Mouse (Mus musculus): ENCODE results near the gene Olfr325. TPM values are rescaled to one million over a fixed set of nuclear protein-coding genes. Genes with fewer than 3 reads are reported as not detected.

Olfr325 gene
- polyA plus RNA-seq, 1 experiment from 2014 or later: not detected

- ATAC-seq (replicated peaks; ENCODE audit: low FRiP score, low TSS enrichment, low read depth) (no peak), DNase-seq (ENCODE audit: low spot score) (no peak)
- no peaks in the 10 kb centered on the region for H3K9me3 ChIP-seq (ENCODE audit: control insufficient read depth, low read length)
Measured at GRCm38 (mm10) chr11:58614526-58614925, 37.0 kb downstream of the Olfr325 start.

GRCm38 (mm10) chr11:58615975-58616374 is 38.4 kb downstream of the Olfr325 start, which contains the start of gene 2210407C18Rik:
TSS of gene 2210407C18Rik (minus strand) at chr11:58616075.
- Histone ChIP-seq H3K36me3 (ENCODE audit: control insufficient read depth, insufficient read depth, low read length) (no peaks in the 10 kb centered on the region), H3K4me3 (ENCODE audit: low read depth, low read length) (no peak within 1 kb of the TSS), H3K9me3 (ENCODE audit: control insufficient read depth, low read length) (no peaks in the 10 kb centered on the region), H3K4me1 (replicated peaks; ENCODE audit: control insufficient read depth, insufficient read depth, low read length) (no peaks in the 10 kb centered on the region), H3K4me2 (ENCODE audit: low read length) (no peak within 1 kb of the TSS), H3K27me3 (replicated peaks; ENCODE audit: control insufficient read depth, insufficient read depth, low read length) (no peaks in the 10 kb centered on the region), H3K27ac (ENCODE audit: low read depth) (no peak within 1 kb of the TSS), H3K9ac (ENCODE audit: low read length) (no peak within 1 kb of the TSS)
- 93% methylated on average over 4 of the region's 4 CpGs for WGBS
- DNase-seq (ENCODE audit: low spot score) (no peak), ATAC-seq (replicated peaks; ENCODE audit: low FRiP score, low TSS enrichment, low read depth) (no peak)

More at GRCm38 (mm10) chr11:58614526-58614925, 37.0 kb downstream of the Olfr325 start:
- Histone ChIP-seq H3K27me3 (replicated peaks; ENCODE audit: control insufficient read depth, insufficient read depth, low read length) (no peaks in the 10 kb centered on the region), H3K27ac (ENCODE audit: low read depth) (no peak overlapping the region), H3K4me1 (replicated peaks; ENCODE audit: control insufficient read depth, insufficient read depth, low read length) (no peaks in the 10 kb centered on the region), H3K36me3 (ENCODE audit: control insufficient read depth, insufficient read depth, low read length) (no peaks in the 10 kb centered on the region), H3K4me3 (ENCODE audit: low read depth, low read length) (no peak overlapping the region), H3K4me2 (ENCODE audit: low read length) (no peak overlapping the region), H3K9ac (ENCODE audit: low read length) (no peak overlapping the region)

GRCm38 (mm10) chr11:58618369-58618768 is 40.8 kb downstream of the Olfr325 start:
- no peak overlapping the region for H3K4me3 ChIP-seq (ENCODE audit: low read depth, low read length)
- no peaks in the 10 kb centered on the region for H3K9me3 ChIP-seq (ENCODE audit: control insufficient read depth, low read length)
- no peaks in the 10 kb centered on the region for H3K36me3 ChIP-seq (ENCODE audit: control insufficient read depth, insufficient read depth, low read length)
- 29% methylated on average over 3 of the region's 3 CpGs for WGBS
- DNase-seq (ENCODE audit: low spot score) (no peak), ATAC-seq (replicated peaks; ENCODE audit: low FRiP score, low TSS enrichment, low read depth) (peak; percentile 55)
- no peak overlapping the region for H3K4me2 ChIP-seq (ENCODE audit: low read length)
- no peaks in the 10 kb centered on the region for H3K27me3 ChIP-seq (replicated peaks; ENCODE audit: control insufficient read depth, insufficient read depth, low read length)
- H3K27ac ChIP-seq (ENCODE audit: low read depth): no peak overlapping the region
- H3K4me1 ChIP-seq (replicated peaks; ENCODE audit: control insufficient read depth, insufficient read depth, low read length): no peaks in the 10 kb centered on the region
- no peak overlapping the region for H3K9ac ChIP-seq (ENCODE audit: low read length)

GRCm38 (mm10) chr11:58618793-58619192 is 41.3 kb downstream of the Olfr325 start:
- Histone ChIP-seq H3K9ac (ENCODE audit: low read length) (no peak overlapping the region), H3K4me1 (replicated peaks; ENCODE audit: control insufficient read depth, insufficient read depth, low read length) (no peaks in the 10 kb centered on the region), H3K9me3 (ENCODE audit: control insufficient read depth, low read length) (no peaks in the 10 kb centered on the region), H3K27ac (ENCODE audit: low read depth) (no peak overlapping the region), H3K36me3 (ENCODE audit: control insufficient read depth, insufficient read depth, low read length) (no peaks in the 10 kb centered on the region), H3K27me3 (replicated peaks; ENCODE audit: control insufficient read depth, insufficient read depth, low read length) (no peaks in the 10 kb centered on the region), H3K4me2 (ENCODE audit: low read length) (no peak overlapping the region), H3K4me3 (ENCODE audit: low read depth, low read length) (no peak overlapping the region)
- no peak for DNase-seq (ENCODE audit: low spot score)
- ATAC-seq (replicated peaks; ENCODE audit: low FRiP score, low TSS enrichment, low read depth): peak; percentile 66; the same call in 1 of the 2 replicates
- 63% methylated on average over 6 of the region's 6 CpGs for WGBS

- Histone ChIP-seq H3K36me3 (ENCODE audit: control insufficient read depth, insufficient read depth, low read length) (no peaks in the 10 kb centered on the region), H3K9me3 (ENCODE audit: control insufficient read depth, low read length) (no peaks in the 10 kb centered on the region), H3K4me3 (ENCODE audit: low read depth, low read length) (no peak overlapping the region), H3K9ac (ENCODE audit: low read length) (no peak overlapping the region), H3K27me3 (replicated peaks; ENCODE audit: control insufficient read depth, insufficient read depth, low read length) (no peaks in the 10 kb centered on the region), H3K4me1 (replicated peaks; ENCODE audit: control insufficient read depth, insufficient read depth, low read length) (no peaks in the 10 kb centered on the region), H3K4me2 (ENCODE audit: low read length) (no peak overlapping the region), H3K27ac (ENCODE audit: low read depth) (no peak overlapping the region)
- ATAC-seq (replicated peaks; ENCODE audit: low FRiP score, low TSS enrichment, low read depth) (no peak), DNase-seq (ENCODE audit: low spot score) (no peak)
- 55% methylated on average over 4 of the region's 4 CpGs for WGBS
Measured at GRCm38 (mm10) chr11:58626146-58626545, 48.6 kb downstream of the Olfr325 start.

GRCm38 (mm10) chr11:58630401-58630800 is 52.9 kb downstream of the Olfr325 start, which contains the start of gene Olfr323:
TSS of gene Olfr323 (minus strand) at chr11:58630501.
- Histone ChIP-seq H3K36me3 (ENCODE audit: control insufficient read depth, insufficient read depth, low read length) (no peaks in the 10 kb centered on the region), H3K4me2 (ENCODE audit: low read length) (no peak within 1 kb of the TSS), H3K4me1 (replicated peaks; ENCODE audit: control insufficient read depth, insufficient read depth, low read length) (no peaks in the 10 kb centered on the region), H3K9me3 (ENCODE audit: control insufficient read depth, low read length) (no peaks in the 10 kb centered on the region), H3K27me3 (replicated peaks; ENCODE audit: control insufficient read depth, insufficient read depth, low read length) (no peaks in the 10 kb centered on the region), H3K27ac (ENCODE audit: low read depth) (no peak within 1 kb of the TSS), H3K9ac (ENCODE audit: low read length) (no peak within 1 kb of the TSS), H3K4me3 (ENCODE audit: low read depth, low read length) (no peak within 1 kb of the TSS)
- 79% methylated on average over 5 of the region's 5 CpGs for WGBS
- DNase-seq (ENCODE audit: low spot score) (no peak), ATAC-seq (replicated peaks; ENCODE audit: low FRiP score, low TSS enrichment, low read depth) (no peak)

Other genes with a start within 250 kb of the Olfr325 start
- 45.9 and 49.6 TPM in 2 replicates for gene Zfp672, start 247.4 kb upstream of the Olfr325 start, polyA plus RNA-seq (2014; fragmentation: Nextera tagmentation; extraction: Ambion mirVana)
- gene Sh3bp5l, start 247.0 kb upstream of the Olfr325 start, polyA plus RNA-seq (2014; fragmentation: Nextera tagmentation; extraction: Ambion mirVana): 27.5 and 28.9 TPM in 2 replicates
- 274 and 403 TPM in 2 replicates for gene Lypd8, start 198.7 kb upstream of the Olfr325 start, polyA plus RNA-seq (2014; fragmentation: Nextera tagmentation; extraction: Ambion mirVana)
- gene 1810065E05Rik, start 156.6 kb upstream of the Olfr325 start, polyA plus RNA-seq (2014; fragmentation: Nextera tagmentation; extraction: Ambion mirVana): not detected in 2 replicates
- gene Gm12253, start 145.2 kb upstream of the Olfr325 start, polyA plus RNA-seq (2014; fragmentation: Nextera tagmentation; extraction: Ambion mirVana): not detected in 2 replicates
- gene Lypd9, start 124.8 kb upstream of the Olfr325 start, polyA plus RNA-seq (2014; fragmentation: Nextera tagmentation; extraction: Ambion mirVana): not detected in 2 replicates
- not detected in 2 replicates for gene Olfr30, start 115.5 kb upstream of the Olfr325 start, polyA plus RNA-seq (2014; fragmentation: Nextera tagmentation; extraction: Ambion mirVana)
- not detected in 2 replicates for gene Olfr332, start 85.2 kb upstream of the Olfr325 start, polyA plus RNA-seq (2014; fragmentation: Nextera tagmentation; extraction: Ambion mirVana)
- gene Olfr331, start 75.2 kb upstream of the Olfr325 start, polyA plus RNA-seq (2014; fragmentation: Nextera tagmentation; extraction: Ambion mirVana): not detected in 2 replicates
- gene Olfr330, start 42.9 kb upstream of the Olfr325 start, polyA plus RNA-seq (2014; fragmentation: Nextera tagmentation; extraction: Ambion mirVana): not detected in 2 replicates
- gene Olfr329-ps, start 31.3 kb upstream of the Olfr325 start, polyA plus RNA-seq (2014; fragmentation: Nextera tagmentation; extraction: Ambion mirVana): not detected in 2 replicates
- gene Olfr328, start 22.1 kb upstream of the Olfr325 start, polyA plus RNA-seq (2014; fragmentation: Nextera tagmentation; extraction: Ambion mirVana): 0.08 TPM in 1 of 2 replicates, not detected in the other
- gene Olfr224, start 7.2 kb upstream of the Olfr325 start, polyA plus RNA-seq (2014; fragmentation: Nextera tagmentation; extraction: Ambion mirVana): not detected in 2 replicates
- gene Olfr324, start 17.4 kb downstream of the Olfr325 start, polyA plus RNA-seq (2014; fragmentation: Nextera tagmentation; extraction: Ambion mirVana): not detected in 2 replicates
- 0.22 TPM in 1 of 2 replicates, not detected in the other for gene 2210407C18Rik, start 38.3 kb downstream of the Olfr325 start, polyA plus RNA-seq (2014; fragmentation: Nextera tagmentation; extraction: Ambion mirVana)
- gene Olfr323, start 52.8 kb downstream of the Olfr325 start, polyA plus RNA-seq (2014; fragmentation: Nextera tagmentation; extraction: Ambion mirVana): 0.12 TPM in 1 of 2 replicates, not detected in the other
- gene Trim58, start 62.7 kb downstream of the Olfr325 start, polyA plus RNA-seq (2014; fragmentation: Nextera tagmentation; extraction: Ambion mirVana): 0.08 and 0.16 TPM in 2 replicates
- not detected in 2 replicates for gene Olfr322, start 81.1 kb downstream of the Olfr325 start, polyA plus RNA-seq (2014; fragmentation: Nextera tagmentation; extraction: Ambion mirVana)
- gene Olfr320, start 103.4 kb downstream of the Olfr325 start, polyA plus RNA-seq (2014; fragmentation: Nextera tagmentation; extraction: Ambion mirVana): not detected in 2 replicates
- gene Olfr319, start 121.4 kb downstream of the Olfr325 start, polyA plus RNA-seq (2014; fragmentation: Nextera tagmentation; extraction: Ambion mirVana): not detected in 2 replicates
- gene Olfr318, start 146.3 kb downstream of the Olfr325 start, polyA plus RNA-seq (2014; fragmentation: Nextera tagmentation; extraction: Ambion mirVana): not detected in 2 replicates
- not detected in 2 replicates for gene Olfr317, start 161.5 kb downstream of the Olfr325 start, polyA plus RNA-seq (2014; fragmentation: Nextera tagmentation; extraction: Ambion mirVana)
- not detected in 2 replicates for gene Olfr316, start 175.0 kb downstream of the Olfr325 start, polyA plus RNA-seq (2014; fragmentation: Nextera tagmentation; extraction: Ambion mirVana)
- gene Olfr315, start 195.5 kb downstream of the Olfr325 start, polyA plus RNA-seq (2014; fragmentation: Nextera tagmentation; extraction: Ambion mirVana): not detected in 2 replicates
- not detected in 2 replicates for gene Olfr314, start 205.2 kb downstream of the Olfr325 start, polyA plus RNA-seq (2014; fragmentation: Nextera tagmentation; extraction: Ambion mirVana)
- 40.1 and 47.1 TPM in 2 replicates for gene Fam183b, start 224.2 kb downstream of the Olfr325 start, polyA plus RNA-seq (2014; fragmentation: Nextera tagmentation; extraction: Ambion mirVana)
- gene Olfr313, start 237.3 kb downstream of the Olfr325 start, polyA plus RNA-seq (2014; fragmentation: Nextera tagmentation; extraction: Ambion mirVana): not detected in 2 replicates

All from intestine, embryonic 14.5 days (tissue).